Mouse (Mus musculus) naive thymus-derived CD4-positive, alpha-beta T cell, adult 2 months (primary cell): ENCODE data around the gene Ascc2.
"Not testable (repeated sequence)": the region's sequence is repeated elsewhere in the genome, so short reads cannot be mapped to it uniquely, and the experiment has no call there.

Source experiments
- DNase-seq: peaks from one replicate; pipeline ENCODE4 v3.0.0-alpha.2; 2011; ENCODE audit warnings: low read depth

Gene Ascc2

DNA sequence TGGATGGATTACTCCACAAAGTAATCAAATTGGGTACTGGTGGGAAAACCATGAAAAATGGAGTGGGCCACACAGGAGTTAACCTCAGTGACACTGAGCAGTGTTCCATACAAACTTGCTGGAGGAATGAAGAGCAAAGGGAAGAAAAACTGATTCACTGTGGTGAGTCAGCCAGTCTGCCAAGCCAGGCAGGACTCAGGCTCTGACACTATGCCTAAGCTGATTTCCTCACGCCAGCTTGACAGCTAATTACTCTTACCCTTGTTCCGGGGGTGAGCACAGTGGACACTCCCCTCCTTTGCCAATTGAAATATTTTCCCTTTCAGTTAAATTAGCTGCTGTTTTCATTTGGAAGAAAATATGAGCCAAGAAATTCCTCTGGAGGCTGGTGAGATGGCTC is 4.1 kb upstream of the Ascc2 start:
- no peak for DNase-seq

DNA sequence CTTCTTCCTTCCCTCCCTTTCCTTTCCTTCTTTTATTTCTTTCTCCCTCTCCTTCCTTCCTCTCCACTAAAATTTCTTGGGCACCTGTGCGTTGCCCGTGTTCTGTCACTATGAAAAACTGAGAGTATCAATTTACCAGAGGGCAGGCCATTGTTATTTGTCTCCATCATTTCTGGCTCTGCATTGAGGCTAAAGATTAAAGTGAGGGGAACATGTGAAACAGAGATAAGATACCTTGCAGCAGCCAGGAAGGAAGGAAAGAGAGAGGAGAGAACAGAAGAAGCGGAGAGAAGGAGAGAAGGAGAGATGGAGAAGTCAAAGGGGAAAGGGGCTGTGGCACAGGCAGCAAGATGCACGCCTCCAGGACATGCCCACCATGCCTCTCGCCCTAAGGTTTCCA is 3.2 kb upstream of the Ascc2 start:
- no peak for DNase-seq

DNA sequence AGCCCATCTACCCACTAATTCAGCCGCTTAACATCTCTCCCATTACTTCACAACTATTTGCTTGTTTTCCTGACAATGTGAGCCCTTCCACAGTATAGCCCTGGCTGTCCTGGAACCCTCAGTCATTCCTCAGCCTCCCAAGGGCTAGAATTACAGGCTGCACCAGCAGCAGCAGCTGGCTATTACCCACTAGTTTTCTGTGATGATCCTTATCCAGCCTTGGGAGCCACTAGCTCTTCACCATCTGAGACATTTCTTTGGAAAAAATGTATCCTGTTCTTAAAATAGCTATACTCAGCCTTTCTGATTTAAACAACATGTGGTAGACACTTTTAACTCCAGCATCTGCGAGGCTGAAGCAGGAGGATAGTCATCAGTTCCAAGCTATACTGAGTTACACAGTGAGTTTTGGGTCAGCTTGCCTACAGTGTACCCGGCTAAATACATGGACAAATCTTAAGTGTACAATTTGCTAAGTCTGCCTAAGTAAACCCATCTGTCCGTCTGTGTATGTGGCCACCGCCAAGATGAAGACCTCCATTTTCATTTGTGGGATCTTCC is 685 bp upstream of the Ascc2 start:
- DNase-seq: no peak

DNA sequence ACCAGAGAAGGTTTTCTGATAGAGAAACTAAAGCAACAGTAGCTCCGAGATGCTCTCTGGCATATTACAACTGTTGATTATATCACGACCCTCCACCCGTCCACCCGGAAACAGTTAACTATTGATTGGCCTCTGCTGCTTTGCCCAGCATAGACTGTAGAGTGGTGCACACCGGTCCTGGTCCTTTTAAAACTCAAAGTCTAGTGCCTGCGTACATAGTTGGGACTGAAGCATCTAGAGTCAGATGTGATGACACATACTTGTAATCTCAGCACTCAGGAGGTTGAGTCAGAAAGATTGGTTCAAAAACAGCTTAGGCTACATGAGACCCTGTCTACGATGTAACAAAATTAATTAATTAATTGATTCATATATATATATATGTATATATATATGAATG is 714 bp downstream of the Ascc2 start:
- DNase-seq: no peak

DNA sequence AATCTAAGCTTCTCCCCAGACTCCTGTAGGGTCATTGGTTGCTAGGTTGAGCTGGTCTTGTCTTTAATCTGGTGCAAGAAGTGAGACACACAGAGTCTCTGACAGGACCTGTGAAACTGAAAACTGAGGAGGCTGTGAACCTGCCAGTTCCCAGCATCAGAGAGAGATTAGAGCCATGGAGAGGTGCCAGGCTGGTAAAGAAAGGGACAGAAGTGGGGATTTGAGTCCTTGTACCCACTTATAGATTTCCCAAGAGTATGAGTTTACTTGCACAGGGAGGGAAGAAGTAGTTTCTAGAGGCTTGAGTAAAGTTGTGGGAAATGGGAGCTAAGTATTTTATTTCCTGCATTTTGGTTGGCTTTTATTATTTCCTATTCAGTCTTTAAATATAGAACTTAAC is 3.6 kb downstream of the Ascc2 start:
- DNase-seq: no peak

DNA sequence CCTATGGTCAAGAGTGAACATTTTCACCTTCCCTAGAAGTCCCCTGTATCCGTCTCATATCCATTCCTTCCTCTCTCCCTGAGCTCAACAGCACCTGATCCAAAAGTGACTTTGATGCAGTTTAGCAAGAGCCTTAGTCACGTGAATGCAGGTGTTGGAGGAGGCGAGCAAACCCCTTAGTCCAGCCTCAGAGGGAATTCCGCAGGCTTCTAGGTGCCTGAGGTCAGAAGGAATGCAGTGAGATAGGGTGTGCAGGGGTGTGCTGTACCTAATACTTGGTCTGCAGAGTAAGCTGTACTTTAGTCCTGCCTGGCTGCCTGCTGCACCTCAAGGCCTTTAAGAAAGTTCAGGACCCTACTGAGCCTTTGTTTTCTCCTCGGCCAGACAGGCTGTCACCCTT is 6.2 kb downstream of the Ascc2 start:
- no peak for DNase-seq

DNA sequence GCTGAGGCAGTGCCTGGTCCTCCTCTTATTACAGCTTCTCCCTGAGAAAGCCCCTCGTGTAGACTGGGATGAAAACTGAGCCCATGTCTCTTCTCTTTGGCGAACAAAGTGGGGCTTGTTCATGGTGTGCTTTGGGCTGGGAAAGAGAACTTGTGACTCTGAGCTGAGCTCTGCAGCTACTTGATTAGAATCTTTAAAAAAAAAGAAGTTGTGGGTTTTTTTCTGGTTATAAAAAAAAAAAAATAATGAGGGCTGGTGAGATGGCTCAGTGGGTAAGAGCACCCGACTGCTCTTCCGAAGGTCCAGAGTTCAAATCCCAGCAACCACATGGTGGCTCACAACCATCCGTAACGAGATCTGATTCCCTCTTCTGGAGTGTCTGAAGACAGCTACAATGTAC is 7.6 kb downstream of the Ascc2 start:
- DNase-seq: not testable (repeated sequence)

DNA sequence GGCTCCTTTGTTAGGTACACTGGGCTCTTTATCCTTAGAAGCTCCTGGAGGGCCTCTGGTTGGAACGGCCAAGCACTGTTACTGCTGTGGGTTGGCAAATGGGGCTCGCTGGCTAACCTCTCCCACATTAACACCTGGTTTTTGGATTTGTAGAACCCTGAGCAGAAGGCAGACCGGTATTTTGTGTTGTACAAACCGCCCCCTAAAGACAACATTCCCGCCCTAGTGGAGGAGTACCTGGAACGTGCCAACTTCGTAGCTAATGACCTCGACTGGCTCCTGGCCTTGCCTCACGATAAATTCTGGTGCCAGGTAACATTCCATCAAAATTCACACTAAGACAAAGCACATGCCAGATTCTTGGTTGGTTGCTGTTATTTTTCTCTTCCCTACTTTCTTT is 8.9 kb downstream of the Ascc2 start:
- DNase-seq: no peak

DNA sequence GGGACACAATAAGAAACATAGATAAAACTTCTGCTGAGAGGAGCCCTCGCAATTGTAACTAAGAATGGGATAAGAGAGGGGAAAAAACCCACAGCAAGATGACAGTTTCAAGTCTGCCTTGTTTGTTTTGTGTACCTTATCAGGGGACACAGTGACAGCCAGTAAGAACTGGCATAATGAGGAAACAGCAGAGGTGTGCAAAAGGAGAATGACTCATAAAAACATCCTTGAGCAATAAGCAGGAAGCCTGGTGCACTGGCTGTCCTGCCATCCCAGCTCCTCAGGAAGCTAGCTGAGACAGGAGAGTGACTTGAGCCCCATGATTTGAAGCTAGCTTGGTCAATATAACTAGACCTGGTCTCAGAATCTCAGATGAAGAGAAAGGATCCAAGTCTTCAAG is 22.3 kb downstream of the Ascc2 start:
- no peak for DNase-seq

DNA sequence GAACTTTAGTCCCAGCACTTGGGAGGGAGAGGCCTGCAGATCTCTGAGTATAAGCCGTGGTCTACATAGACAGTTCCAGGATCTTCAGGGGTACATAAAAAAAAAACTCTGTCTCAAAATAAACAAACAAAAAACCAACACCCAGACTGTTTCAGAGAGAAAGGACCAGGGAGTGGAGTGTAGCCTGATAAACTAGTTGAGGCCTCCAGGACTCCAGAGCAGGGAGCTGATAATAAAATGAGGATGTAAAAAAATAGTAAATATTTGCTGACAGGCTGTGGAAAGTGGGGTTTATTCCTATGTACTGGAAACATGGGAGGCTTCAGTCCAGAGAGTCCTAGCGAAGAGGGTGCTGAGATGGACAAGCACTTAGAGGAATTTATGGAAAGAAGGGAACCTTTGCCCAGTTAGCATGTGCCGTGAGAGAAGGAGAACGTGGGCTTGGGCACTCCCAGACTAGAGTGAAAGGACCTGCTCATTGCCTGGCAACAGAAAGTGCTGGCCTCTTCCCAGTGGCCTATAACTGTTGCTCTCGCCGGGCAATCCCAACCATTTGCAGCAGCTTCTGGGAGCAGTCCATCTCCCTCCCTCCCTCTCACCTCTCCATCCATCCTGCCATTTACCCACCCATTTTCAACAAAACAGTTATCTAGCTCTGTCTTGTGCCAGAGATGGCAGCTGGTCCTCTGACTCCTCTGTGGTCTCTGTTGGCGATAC is 22.9 kb downstream of the Ascc2 start:
- no peak for DNase-seq

DNA sequence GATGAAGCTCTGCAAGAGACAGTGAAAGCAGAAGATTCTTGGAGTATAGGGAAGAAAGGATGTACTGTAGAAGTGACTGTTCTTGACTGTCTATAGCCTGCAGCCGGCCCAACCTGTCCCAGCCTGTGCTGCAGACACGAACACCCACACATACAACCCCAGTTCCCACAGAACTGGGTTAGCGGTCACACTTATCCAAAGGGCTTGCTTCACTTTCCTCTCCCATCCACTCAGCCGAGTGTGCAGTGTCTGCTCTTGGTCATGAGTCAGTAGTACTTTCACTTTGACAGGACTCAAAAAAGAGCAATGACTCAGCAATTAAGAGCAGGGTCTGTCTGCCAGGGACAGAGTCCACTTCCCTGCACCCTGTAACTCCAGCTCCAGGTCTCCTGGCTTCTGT is 23.8 kb downstream of the Ascc2 start:
- DNase-seq: no peak

DNA sequence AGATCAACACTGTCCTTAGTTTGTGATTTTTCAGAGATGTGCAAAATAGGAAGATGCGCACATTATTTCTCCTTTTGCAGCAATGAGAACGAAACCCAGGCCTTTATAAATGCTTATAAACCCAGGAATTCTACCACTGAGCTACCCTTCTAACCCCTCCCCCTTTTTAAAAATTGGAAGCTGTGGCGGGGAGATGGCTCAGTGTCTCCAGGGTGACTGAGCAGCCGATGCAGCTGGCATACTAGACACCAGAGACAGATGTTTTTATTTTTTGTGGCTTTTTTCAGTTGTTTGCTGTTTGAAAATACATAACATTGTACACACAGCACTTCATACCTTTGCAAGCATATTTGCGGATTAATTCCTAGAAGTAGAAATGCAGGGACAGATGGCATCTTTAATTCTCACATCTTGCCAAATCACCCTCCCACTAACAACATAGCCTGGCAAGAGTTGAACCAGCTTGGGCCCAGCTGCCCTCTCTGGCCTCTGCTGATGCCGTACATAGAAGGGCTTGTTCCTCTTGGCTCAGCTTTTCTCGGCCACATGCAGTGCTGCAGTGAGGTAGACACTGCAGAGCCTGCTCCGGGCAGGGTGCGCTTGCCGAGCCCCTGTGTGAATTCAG is 24.4 kb downstream of the Ascc2 start:
- no peak for DNase-seq

DNA sequence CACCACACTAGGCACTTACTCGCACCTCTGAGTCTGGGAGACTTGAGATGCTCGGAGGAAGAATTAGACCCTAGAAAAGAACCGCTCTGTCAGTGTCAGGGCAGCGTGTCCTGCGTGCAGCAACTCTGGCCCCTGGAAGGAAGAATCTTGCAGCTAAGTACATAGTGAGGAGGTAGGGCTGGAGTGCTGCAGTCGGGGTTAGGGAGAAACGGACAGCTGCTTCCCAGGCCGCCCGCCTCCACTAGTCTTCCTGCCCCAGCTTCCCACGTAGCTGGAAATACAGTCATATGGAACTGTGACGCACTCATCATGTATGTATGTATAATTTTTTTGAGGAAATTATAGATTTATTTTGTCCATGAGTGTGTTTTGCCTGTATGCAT is 24.9 kb downstream of the Ascc2 start:
- no peak for DNase-seq

DNA sequence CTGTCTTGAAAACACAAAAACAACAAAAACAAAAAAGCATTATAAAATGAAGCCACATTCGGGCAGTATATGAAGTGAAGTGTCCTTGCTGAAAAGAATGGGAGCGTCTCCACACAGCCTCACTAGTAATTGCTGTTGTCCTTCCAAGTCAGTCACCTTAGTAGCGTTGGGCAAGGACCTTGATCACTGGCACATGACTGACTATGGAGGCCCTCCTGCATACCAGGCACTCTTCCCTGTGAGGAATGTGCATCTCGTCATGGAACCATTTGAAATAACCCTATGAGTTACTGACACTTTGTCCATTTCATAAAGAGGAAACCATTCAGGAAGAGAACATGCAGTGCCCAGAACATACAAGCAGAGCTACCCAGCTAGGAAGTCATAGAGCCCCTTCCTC is 34.2 kb downstream of the Ascc2 start:
- DNase-seq: no peak

DNA sequence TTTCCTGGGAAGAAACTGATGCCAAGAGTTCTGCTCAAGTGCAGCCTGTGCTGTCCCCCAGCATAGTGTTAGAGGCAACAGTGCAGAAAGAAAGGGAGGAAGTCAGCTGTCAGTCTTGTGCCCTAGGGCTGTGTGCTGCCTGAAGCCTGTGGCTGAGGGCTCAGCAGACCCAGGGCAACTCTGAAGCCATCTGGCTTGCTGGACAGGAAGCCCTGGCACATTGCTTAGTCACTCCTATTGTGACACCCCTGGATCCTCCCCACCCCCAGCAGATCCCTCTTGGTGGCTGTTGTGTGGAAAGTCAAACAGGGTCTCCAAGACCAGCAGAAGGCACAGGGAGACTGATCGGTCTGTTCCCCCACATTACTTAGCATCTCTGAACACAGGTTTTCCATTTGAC is 37.0 kb downstream of the Ascc2 start:
- DNase-seq: no peak

DNA sequence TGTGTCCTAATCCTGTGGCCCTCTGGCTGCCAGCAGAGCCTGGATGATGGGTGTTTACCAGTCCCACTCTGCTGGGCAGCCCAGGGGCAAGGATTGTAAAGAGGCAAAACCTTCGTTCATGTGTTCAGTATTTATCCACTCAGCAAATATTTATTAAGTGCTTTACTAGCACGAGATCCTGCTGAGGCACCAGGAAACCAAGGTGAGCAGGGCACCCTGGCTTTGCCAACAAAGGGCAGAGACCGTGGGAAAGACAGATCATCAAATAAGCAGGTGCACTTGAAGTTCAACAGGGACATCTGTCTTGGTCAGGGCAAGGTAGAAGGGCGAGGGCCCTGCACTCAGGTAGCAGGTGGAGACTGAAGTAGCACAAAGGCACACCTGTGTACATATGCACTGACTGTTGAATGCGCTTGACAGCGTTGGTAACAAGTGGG is 37.6 kb downstream of the Ascc2 start:
- DNase-seq: no peak

DNA sequence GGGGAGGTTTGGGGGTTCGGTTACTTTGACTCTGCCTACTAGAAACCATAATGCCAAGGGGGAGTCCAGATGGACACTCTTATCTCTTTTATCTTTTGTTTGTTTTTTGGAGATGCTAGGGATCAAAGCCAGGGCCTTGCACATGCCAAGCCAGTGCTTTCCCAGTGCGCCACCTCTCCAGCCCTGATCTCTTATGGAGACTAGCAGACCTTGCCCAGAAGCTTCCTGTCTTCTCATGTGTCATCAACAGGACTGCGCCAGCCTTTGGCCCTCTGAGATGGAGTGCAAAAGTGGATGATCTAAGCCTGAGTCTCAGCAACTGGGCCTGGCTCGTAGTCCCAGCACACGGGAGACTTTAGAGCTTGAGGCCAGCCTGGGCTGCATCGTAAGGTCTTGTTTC is 38.1 kb downstream of the Ascc2 start:
- DNase-seq: no peak

DNA sequence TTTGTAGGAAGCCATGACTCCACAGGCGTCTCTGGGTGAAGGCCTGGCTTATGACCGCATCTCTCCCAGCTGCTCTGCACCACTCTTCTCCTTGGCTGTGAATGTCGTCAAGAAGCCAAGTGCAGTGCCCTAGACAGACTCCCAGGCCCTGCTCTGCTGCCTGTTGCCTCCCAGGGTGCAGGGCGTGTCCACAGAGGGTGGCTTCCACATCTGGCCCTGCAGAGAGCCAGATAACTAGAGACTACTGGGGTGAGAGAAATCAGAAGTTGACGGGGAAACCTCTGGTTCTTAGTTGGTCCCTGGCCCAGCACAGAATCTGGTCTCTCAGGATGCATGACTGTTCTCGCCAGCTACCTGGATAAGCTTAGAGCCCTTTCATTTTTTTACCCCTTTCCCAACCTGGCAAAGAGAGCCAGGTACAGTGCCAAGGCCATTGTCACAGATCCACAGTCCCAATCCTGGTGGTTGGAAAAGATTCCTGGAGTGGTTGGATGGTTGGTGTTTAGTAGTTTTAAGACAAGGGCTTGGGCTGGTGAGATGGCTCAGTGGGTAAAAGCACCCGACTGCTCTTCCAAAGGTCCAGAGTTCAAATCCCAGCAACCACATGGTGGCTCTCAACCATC is 39.8 kb downstream of the Ascc2 start:
- DNase-seq: no peak

DNA sequence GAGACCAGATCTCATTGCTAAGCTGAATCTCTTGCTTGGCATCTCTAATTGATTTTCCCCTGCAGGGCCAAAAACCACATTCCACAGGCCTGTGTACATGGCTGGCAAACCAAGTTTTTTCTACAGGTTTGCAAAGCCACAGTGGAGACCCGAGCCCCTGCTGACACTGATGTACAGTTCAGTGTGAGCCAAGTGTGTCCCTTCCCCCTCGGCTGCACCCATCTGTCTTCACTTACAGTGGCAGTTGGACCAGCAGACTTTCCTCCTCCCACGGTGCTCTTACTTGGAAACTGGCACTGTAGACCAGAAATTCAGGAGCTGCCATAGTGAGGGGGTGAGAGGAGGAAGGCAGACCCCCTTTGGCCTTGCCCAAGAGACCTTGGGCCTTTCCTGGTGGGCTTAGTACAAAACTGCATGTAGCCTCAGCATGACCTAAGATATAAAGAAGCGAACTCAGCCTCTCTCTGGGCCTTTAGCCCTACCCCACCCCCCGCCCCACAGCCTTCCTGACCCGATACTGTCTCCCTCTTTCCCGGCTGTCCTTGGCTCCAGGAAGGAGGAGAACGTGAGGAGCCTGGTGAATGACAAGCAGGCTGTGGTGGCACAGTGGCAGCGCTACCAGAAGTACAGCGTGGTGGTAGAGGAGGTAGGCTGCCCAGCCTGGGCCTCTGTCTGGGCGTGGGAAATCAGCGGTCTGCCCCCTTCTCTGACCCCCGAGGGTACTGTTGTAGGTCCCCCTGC is 41.3 kb downstream of the Ascc2 start:
- DNase-seq: no peak

DNA sequence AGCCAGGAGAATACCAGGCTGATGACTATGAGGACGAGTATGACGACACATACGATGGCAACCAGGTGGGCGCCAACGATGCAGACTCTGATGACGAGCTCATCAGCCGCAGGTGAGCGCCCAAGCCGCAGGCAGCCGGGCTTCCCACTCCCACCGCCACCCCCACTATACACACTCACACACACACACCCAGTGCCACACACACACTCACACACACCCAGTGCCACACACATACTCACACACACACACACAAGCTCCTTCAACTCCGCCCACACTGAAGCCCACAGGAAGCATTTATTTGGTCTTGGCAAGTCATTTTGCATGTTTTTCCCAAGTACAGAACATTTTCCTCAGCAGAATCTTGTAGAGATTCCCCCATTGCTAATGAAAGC is 41.9 kb downstream of the Ascc2 start:
- DNase-seq: no peak

DNA sequence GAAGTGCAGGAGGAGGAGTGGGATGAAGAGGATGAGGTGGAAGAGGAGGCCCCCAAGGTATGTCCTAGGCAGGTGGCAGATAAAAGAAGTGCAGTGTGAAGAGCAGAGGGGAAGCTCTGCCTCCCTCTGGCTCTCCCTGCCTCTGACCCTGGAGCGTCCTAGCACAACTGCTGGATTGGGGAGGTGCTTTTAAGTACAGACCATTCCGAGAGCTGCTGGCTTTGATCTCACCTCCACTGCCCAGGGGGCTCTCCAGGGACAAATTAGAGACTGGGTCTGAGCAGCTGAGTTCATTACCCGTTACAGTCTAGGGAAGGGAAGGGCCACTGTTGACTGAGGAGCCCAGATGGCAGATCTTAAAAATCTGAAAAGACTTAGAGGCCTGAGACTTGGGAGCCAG is 42.6 kb downstream of the Ascc2 start:
- no peak for DNase-seq

DNA sequence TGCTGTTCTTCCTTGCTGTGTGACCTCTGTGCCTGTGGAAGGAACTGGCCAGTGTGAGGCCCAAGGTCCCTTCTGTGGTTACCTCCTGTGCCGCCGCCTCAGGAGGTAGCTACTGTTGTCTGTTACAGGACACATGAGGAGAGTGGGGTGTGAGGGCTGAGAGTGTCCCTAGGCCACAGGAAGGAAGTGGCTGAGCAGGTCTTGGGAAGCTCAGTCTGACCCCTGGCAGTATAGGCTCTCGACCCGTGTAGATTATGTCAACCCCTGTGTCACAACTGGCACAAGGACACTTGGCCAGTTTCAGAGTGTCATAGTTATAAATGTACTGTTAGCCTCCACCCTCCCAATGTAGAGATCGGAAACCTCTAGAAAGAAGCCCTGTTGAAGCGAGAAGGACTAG is 46.0 kb downstream of the Ascc2 start:
- DNase-seq: no peak

DNA sequence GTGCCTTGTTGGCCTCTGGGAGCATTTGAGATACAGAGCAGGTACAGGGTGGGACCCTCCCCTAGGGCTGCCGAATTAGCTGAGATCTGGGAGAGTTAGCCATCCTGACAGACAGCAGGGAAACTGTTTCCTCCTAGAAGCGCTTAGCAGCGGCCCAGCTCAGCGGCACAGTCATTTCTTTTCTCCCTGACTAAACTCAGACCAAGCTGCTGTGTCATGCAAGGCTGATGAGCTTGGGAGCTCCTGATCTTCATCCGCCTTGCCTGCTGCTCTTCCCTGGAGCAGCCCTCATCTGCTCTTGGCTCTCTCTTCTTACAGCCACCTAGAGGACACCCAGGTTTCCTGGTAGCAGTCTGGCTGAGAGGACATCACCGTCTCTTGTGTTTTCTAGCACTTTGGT is 46.6 kb downstream of the Ascc2 start:
- DNase-seq: no peak
